Mouse (Mus musculus): ENCODE measurements around the gene Fsip1.

DNA sequence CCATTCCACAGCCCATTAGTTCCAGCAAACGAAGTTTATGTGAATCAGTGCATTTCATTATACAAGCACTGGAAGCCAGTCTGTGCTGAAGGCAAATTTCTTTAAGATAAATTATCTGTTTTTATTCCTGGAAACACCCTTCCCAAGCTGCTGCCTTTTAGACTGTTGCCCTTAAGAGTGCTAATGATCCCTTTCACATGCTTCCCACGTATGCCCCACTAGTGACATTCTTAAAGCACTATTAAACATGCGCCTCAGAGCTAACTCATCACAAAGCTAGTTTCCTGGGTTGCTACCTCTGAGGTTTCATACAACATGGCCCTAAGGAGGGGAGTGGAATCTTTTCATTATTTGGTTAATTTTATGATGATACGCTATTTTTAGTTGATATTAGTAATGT lies 41.8 kb upstream of the Fsip1 start:
- TF ChIP-seq EP300 (IDR thresholded peaks at IDR 0.05), result no peak
- no peak for TF ChIP-seq CTCF (IDR thresholded peaks at IDR 0.05)
